Comparison of ENCODE assay signal across 9 mouse cellular contexts in genomic region chr10:75062189-75062561, GRCm38 (mm10). TPM values are rescaled to one million over a fixed set of nuclear protein-coding genes. Genes with fewer than 3 reads are reported as not detected.
DNase-seq lines count a peak whose midpoint lies in the region; ATAC-seq and TF ChIP-seq lines count a peak whose summit lies in the region.
"Had no signal": no experiment of that assay in that cellular context is flagged by ENCODE, and none has a peak within 500 bp of the region (broad histone marks: within the 10 kb centered on the region; RNA-seq: fewer than 3 reads in every experiment).

No protein-coding gene starts in this region.

- 16% methylated on average over 6 of the region's 6 CpGs for WGBS in intestine, embryonic 15.5 days
- 19% methylated on average over 6 of the region's 6 CpGs for WGBS in lung, adult 2 months
- WGBS in stomach, embryonic 14.5 days: 17% methylated on average over 6 of the region's 6 CpGs

- H3K9me3 ChIP-seq in intestine, embryonic 15.5 days: no peaks in the 10 kb centered on the region
- no peaks in the 10 kb centered on the region for H3K9me3 ChIP-seq in stomach, embryonic 14.5 days (ENCODE audit: control insufficient read depth, low read depth, low read length)

- H3K4me2 ChIP-seq in intestine, embryonic 15.5 days (replicated peaks): peak overlapping the region; percentile 90
- H3K4me2 ChIP-seq in stomach, embryonic 14.5 days (replicated peaks; ENCODE audit: low read depth, low read length): peak overlapping the region; percentile 93

- peak overlapping the region; percentile 77 for H3K9ac ChIP-seq in intestine, embryonic 15.5 days
- H3K9ac ChIP-seq in stomach, embryonic 14.5 days (replicated peaks; ENCODE audit: low read depth, low read length): peak overlapping the region; percentile 74

- peak overlapping the region; percentile 91 for H3K4me3 ChIP-seq in intestine, embryonic 15.5 days (replicated peaks)
- H3K4me3 ChIP-seq in lung, adult 2 months (replicated peaks; ENCODE audit: extremely low read depth, low read depth, low read length): peak overlapping the region; percentile 75
- H3K4me3 ChIP-seq in stomach, embryonic 14.5 days (ENCODE audit: low read depth, low read length): peak overlapping the region; percentile 67

- peaks cover 34% of the 10 kb centered on the region for H3K4me1 ChIP-seq in intestine, embryonic 15.5 days (replicated peaks)
- H3K4me1 ChIP-seq in lung, adult 2 months (ENCODE audit: control insufficient read depth, insufficient read depth, low read length): peaks cover 19% of the 10 kb centered on the region
- peaks cover 22% of the 10 kb centered on the region for H3K4me1 ChIP-seq in stomach, embryonic 14.5 days (ENCODE audit: control insufficient read depth, insufficient read depth, low read length)

- DNase-seq in adrenal gland, postnatal 14 days: peak; percentile 34
- DNase-seq in adrenal gland, adult 18-20 months (ENCODE audit: low spot score in 2 of 2): no peak
- peak; percentile 15 for DNase-seq in urinary bladder, postnatal 25 days (ENCODE audit: low spot score)
- no peak for DNase-seq in urinary bladder, postnatal 36 days (ENCODE audit: low spot score in 2 of 2)
- peak; percentile 82 for DNase-seq in lung, adult 2 months
- DNase-seq in MN1 (ENCODE audit: low spot score): no peak

- peak; percentile 29; the same call in 1 of the 2 replicates for TF ChIP-seq POLR2A in lung, adult 2 months (IDR thresholded peaks at IDR 0.05; ENCODE audit: borderline replicate concordance, extremely low read depth, low read depth, low read length)

- H3K36me3 ChIP-seq in intestine, embryonic 15.5 days: no peaks in the 10 kb centered on the region
- H3K36me3 ChIP-seq in stomach, embryonic 14.5 days (ENCODE audit: control insufficient read depth, insufficient read depth, low read length): peaks cover 8% of the 10 kb centered on the region; the same call in 1 of the 2 replicates

- peaks cover 3% of the 10 kb centered on the region; the same call in 1 of the 2 replicates for H3K27me3 ChIP-seq in intestine, embryonic 15.5 days (replicated peaks)
- no peaks in the 10 kb centered on the region for H3K27me3 ChIP-seq in stomach, embryonic 14.5 days (ENCODE audit: control insufficient read depth, insufficient read depth, low read length)

- ATAC-seq in intestine, embryonic 15.5 days: no peak
- no peak for ATAC-seq in stomach, embryonic 14.5 days (ENCODE audit: insufficient number of reproducible peaks, insufficient read depth, low FRiP score, low read depth)

- no peak overlapping the region for H3K27ac ChIP-seq in intestine, embryonic 15.5 days
- H3K27ac ChIP-seq in stomach, embryonic 14.5 days (ENCODE audit: low read length): no peak overlapping the region

- TF ChIP-seq CTCF in lung, adult 2 months (IDR thresholded peaks at IDR 0.05; ENCODE audit: insufficient read depth, low read length): no peak

RNA-seq across cellular contexts. Expression of gene Bcr, which starts 1.8 kb away (rescaled TPM):
- total RNA-seq in adrenal gland, postnatal 14 days (2021): 26.3 and 27.1 TPM in 2 replicates
- 10 to 100 TPM; 35.0 to 41.0 TPM for total RNA-seq in adrenal gland, adult 18-20 months (2021)
- 11.7 and 12.9 TPM in 2 replicates for polyA plus RNA-seq in intestine, embryonic 15.5 days (2015; fragmentation: Nextera tagmentation; extraction: Ambion mirVana)
- polyA plus RNA-seq in lung, adult 2 months (2012; rRNA removed): 51.8 and 51.9 TPM in 2 replicates
- 8.6 and 11.9 TPM in 2 replicates for polyA plus RNA-seq in stomach, embryonic 14.5 days (2014; fragmentation: Nextera tagmentation; extraction: Ambion mirVana)

RNA-seq across cellular contexts. Expression of gene Rab36, which starts 25.3 kb away (rescaled TPM):
- total RNA-seq in adrenal gland, postnatal 14 days (2021): 9.7 and 13.7 TPM in 2 replicates
- 10 to 100 TPM; 12.6 to 12.9 TPM for total RNA-seq in adrenal gland, adult 18-20 months (2021)
- polyA plus RNA-seq in intestine, embryonic 15.5 days (2015; fragmentation: Nextera tagmentation; extraction: Ambion mirVana): 5.6 and 7.0 TPM in 2 replicates
- 13.4 and 19.3 TPM in 2 replicates for polyA plus RNA-seq in lung, adult 2 months (2012; rRNA removed)
- polyA plus RNA-seq in stomach, embryonic 14.5 days (2014; fragmentation: Nextera tagmentation; extraction: Ambion mirVana): 10.3 and 12.6 TPM in 2 replicates

RNA-seq across cellular contexts. Expression of gene Rsph14, which starts 29.8 kb away (rescaled TPM):
- total RNA-seq in adrenal gland, postnatal 14 days (2021): 0.52 and 0.53 TPM in 2 replicates
- total RNA-seq in adrenal gland, adult 18-20 months (2021): 1 to 10 TPM in 1 of 2 experiments, not detected in 1; 1.4 TPM
- polyA plus RNA-seq in intestine, embryonic 15.5 days (2015; fragmentation: Nextera tagmentation; extraction: Ambion mirVana): not detected in 2 replicates
- 3.3 and 6.1 TPM in 2 replicates for polyA plus RNA-seq in lung, adult 2 months (2012; rRNA removed)
- not detected in 2 replicates for polyA plus RNA-seq in stomach, embryonic 14.5 days (2014; fragmentation: Nextera tagmentation; extraction: Ambion mirVana)
- total RNA-seq: hematopoietic stem cell, adult 5-6 weeks had no signal

Comparison
In these comparisons a context has a peak if more than half of its experiments do, and no peak if none do; other contexts are left out.
1. DNase-seq: peak in adrenal gland, postnatal 14 days (single experiment), urinary bladder, postnatal 25 days (single experiment) and lung, adult 2 months (single experiment); none in adrenal gland, adult 18-20 months (0 of 2), urinary bladder, postnatal 36 days (0 of 2) and MN1 (single experiment).
2. Peak in every context shown above with its lines, with median percentiles within 50 percentile points of each other: H3K4me3 ChIP-seq.